In the genomic region with DNA sequence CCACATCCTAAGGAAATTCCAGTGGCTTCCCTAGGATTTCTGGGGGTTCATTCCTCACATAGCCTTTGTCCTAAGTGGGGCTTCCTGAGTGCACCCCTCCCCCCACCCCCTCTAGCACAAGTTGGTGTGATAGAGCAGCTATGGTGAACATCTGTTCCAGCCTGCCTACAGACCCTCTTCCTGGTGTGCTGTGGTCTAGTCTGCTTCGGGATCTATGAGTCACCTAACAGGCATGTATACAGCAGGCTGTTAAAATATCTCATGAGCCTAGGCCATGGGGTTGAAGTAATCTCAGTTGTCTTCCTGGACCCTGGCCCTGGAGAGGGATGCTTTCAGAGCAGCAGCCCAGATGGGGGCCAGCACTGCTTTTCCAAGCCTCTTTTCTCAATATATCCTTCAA, we compare ENCODE assay signal across 14 mouse cellular contexts. TPM values are rescaled to one million over a fixed set of nuclear protein-coding genes. Genes with fewer than 3 reads are reported as not detected.
"Had no signal": no experiment of that assay in that cellular context is flagged by ENCODE, and none has a peak within 500 bp of the region (broad histone marks: within the 10 kb centered on the region; RNA-seq: fewer than 3 reads in every experiment).

No protein-coding gene starts in this region.

- ATAC-seq: liver, embryonic 12.5 days; midbrain, embryonic 15.5 days had no signal

- H3K36me3 ChIP-seq: liver, embryonic 12.5 days; midbrain, embryonic 10.5 days; midbrain, embryonic 15.5 days; stomach, embryonic 15.5 days had no signal

- H3K4me1 ChIP-seq: liver, embryonic 12.5 days; midbrain, embryonic 15.5 days; stomach, embryonic 15.5 days had no signal

- H3K9ac ChIP-seq: liver, embryonic 12.5 days; lung, embryonic 14.5 days; midbrain, embryonic 15.5 days; stomach, embryonic 15.5 days had no signal

- H3K4me3 ChIP-seq: layer of hippocampus, adult 2 months; liver, embryonic 12.5 days; midbrain, embryonic 10.5 days; midbrain, embryonic 15.5 days; stomach, embryonic 15.5 days had no signal

- H3K9me3 ChIP-seq: liver, embryonic 12.5 days; midbrain, embryonic 10.5 days; midbrain, embryonic 15.5 days; stomach, embryonic 15.5 days had no signal

- H3K27me3 ChIP-seq: liver, embryonic 12.5 days; midbrain, embryonic 15.5 days; stomach, embryonic 15.5 days had no signal

- H3K27ac ChIP-seq: layer of hippocampus, adult 2 months; liver, embryonic 12.5 days; midbrain, embryonic 10.5 days; midbrain, embryonic 15.5 days; stomach, embryonic 15.5 days had no signal

- DNase-seq: kidney, postnatal 10 days; kidney, postnatal 4 days; lung, embryonic 14.5 days; lung, postnatal 10 days; lung, postnatal 4 days; right cerebral cortex, postnatal 14 days; thymus, postnatal 36 days had no signal

- H3K4me2 ChIP-seq: liver, embryonic 12.5 days; lung, embryonic 14.5 days; midbrain, embryonic 15.5 days; stomach, embryonic 15.5 days had no signal

RNA-seq across cellular contexts. Expression of a gene that starts 19.7 kb away (rescaled TPM):
- total RNA-seq: megakaryocyte, adult 5-6 weeks had no signal
- polyA plus RNA-seq: spleen, adult 2 months had no signal
